Mouse (Mus musculus) liver, adult (tissue): ENCODE measurements around the gene Ceacam11.

Source experiments
- GATA4 ChIP-seq: IDR thresholded peaks from 2 replicates; pipeline ENCODE4 v1.6.1; 2014; ENCODE audit warnings: mild to moderate bottlenecking, low read length; ENCODE audit not compliant: insufficient replicate concordance

The Ceacam11 gene

DNA sequence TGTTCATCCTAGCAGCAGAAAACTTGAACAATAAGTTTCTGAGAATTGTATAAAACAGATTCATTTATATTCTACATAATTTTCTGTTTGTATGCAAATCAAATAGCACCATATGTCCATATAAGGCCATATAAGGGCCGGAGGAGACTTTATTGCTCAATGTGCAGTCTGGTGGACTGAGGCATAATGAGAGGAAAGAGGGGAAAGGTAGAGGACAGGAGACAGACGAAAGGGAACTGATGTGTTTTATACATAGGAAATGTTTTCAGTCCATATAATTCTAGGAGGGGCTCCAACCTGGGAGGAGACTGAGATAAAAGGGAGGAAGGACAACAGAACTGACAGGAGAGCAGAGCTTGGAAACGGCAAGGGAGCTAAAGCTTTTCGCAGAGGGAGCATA lies at the start of gene Ceacam11:
Gene Ceacam11, plus strand, starts transcription at position 301 of the 400 bp plus-strand sequence.
- TF ChIP-seq GATA4: no peak

DNA sequence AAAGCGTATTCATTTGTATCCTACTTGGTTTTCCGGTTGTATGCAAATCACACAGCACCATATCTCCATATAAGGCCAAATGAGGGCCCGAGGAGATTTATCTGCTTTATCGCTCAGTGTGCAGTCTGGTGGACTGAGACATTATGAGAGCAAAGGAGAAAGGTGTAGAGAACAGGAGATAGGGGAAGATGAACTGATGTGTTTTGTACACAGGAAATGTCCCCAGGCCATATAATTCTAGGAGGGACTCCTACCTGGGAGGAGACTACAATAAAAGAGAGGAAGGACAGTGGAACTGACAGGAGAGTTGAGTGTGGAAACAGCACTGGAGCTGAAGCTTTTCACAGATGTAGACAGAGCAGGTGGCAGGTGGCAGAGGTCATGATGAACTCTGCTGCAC lies 37.7 kb downstream of the Ceacam11 start, which contains the start of gene Ceacam13:
Gene Ceacam13, plus strand, starts transcription at position 301 of the 400 bp plus-strand sequence.
- no peak for TF ChIP-seq GATA4
